Mouse (Mus musculus) right cerebral cortex, adult 2 months (tissue): Measurements from ENCODE around the gene Enox1.
"Not testable (repeated sequence)": the region's sequence is repeated elsewhere in the genome, so short reads cannot be mapped to it uniquely, and the experiment has no call there.

Experiments
- DNase-seq, 2 experiments: peaks; one replicate each; pipeline ENCODE4 v3.0.0; 2021 to 2022; ENCODE audit warnings: low spot score in 2 of 2

Gene Enox1

GRCm38 (mm10) chr14:77156222-77156910 lies at the start of gene Enox1:
Gene Enox1, plus strand, starts transcription at chr14:77156763.
- DNase-seq, result peak; percentile 82 to 83

- DNase-seq, result not testable (repeated sequence)
Observed at GRCm38 (mm10) chr14:77110622-77111021, 45.9 kb upstream of the Enox1 start.

GRCm38 (mm10) chr14:77130612-77131011 lies 26.0 kb upstream of the Enox1 start:
- no peak for DNase-seq

- no peak for DNase-seq
Observed at GRCm38 (mm10) chr14:77136936-77137335, 19.6 kb upstream of the Enox1 start.

- peak; percentile 86 to 87 for DNase-seq
Observed at GRCm38 (mm10) chr14:77141324-77142282, 15.0 kb upstream of the Enox1 start.

- no peak for DNase-seq
Observed at GRCm38 (mm10) chr14:77145103-77145502, 11.5 kb upstream of the Enox1 start.

- no peak for DNase-seq
Observed at GRCm38 (mm10) chr14:77147635-77148034, 8.9 kb upstream of the Enox1 start.

- DNase-seq, result no peak
Observed at GRCm38 (mm10) chr14:77150556-77150955, 6.0 kb upstream of the Enox1 start.

- DNase-seq, result no peak
Observed at GRCm38 (mm10) chr14:77151431-77151830, 5.1 kb upstream of the Enox1 start.

- DNase-seq, result no peak
Observed at GRCm38 (mm10) chr14:77156911-77157504, 445 bp downstream of the Enox1 start.

- DNase-seq, result peak; percentile 88 to 89
Observed at GRCm38 (mm10) chr14:77157505-77157911, 945 bp downstream of the Enox1 start.

- no peak for DNase-seq
Observed at GRCm38 (mm10) chr14:77159397-77159796, 2.8 kb downstream of the Enox1 start.

- DNase-seq, result no peak
Observed at GRCm38 (mm10) chr14:77162496-77162895, 5.9 kb downstream of the Enox1 start.

GRCm38 (mm10) chr14:77164396-77164795 lies 7.8 kb downstream of the Enox1 start:
- DNase-seq, result no peak

GRCm38 (mm10) chr14:77168161-77168560 lies 11.6 kb downstream of the Enox1 start:
- DNase-seq, result no peak

- DNase-seq, result no peak
Observed at GRCm38 (mm10) chr14:77174491-77174890, 17.9 kb downstream of the Enox1 start.

GRCm38 (mm10) chr14:77174931-77175330 lies 18.4 kb downstream of the Enox1 start:
- DNase-seq, result no peak

- DNase-seq, result peak; percentile 66 to 70
Observed at GRCm38 (mm10) chr14:77180241-77180640, 23.7 kb downstream of the Enox1 start.

- no peak for DNase-seq
Observed at GRCm38 (mm10) chr14:77180753-77181374, 24.3 kb downstream of the Enox1 start.

- DNase-seq, result no peak
Observed at GRCm38 (mm10) chr14:77183491-77183890, 26.9 kb downstream of the Enox1 start.

- DNase-seq, result no peak
Observed at GRCm38 (mm10) chr14:77190158-77190557, 33.6 kb downstream of the Enox1 start.
